Mouse (Mus musculus) cortical plate, adult 2 months (tissue): ENCODE measurements around the gene Il2.

Experiments used
- CTCF ChIP-seq: fragments of 200-500 bp; IDR thresholded peaks from 2 replicates; pipeline ENCODE4 v1.5.1; 2011; ENCODE audit warnings: mild to moderate bottlenecking, control low read depth, low read length; ENCODE audit not compliant: insufficient read depth; ENCODE audit errors: extremely low read depth
- POLR2A ChIP-seq: fragments of 200-500 bp; IDR thresholded peaks from 2 replicates; pipeline ENCODE4 v1.6.1; 2011; ENCODE audit warnings: mild to moderate bottlenecking, low read length, control low read depth; ENCODE audit not compliant: insufficient read depth; ENCODE audit errors: extremely low read depth

- no peak for TF ChIP-seq CTCF
- TF ChIP-seq POLR2A, result no peak
Observed at GRCm38 (mm10) chr3:37140168-37140906, 14.6 kb upstream of the Il2 start.
